Mouse (Mus musculus) MEL (cell line): ENCODE data around the gene Kif5a. TPM values are rescaled to one million over a fixed set of nuclear protein-coding genes. Genes with fewer than 3 reads are reported as not detected.
A peak's percentile ranks its signal among the peaks of the same experiment; 100 is the strongest.

Experiments
- DNase-seq: peaks from one replicate; pipeline ENCODE4 v3.0.0; 2011; ENCODE audit warnings: low read depth, low spot score
- H3K27ac ChIP-seq: 2 replicates; pipeline ENCODE4 v1.5.1; 2012; ENCODE audit warnings: low read depth, mild to moderate bottlenecking, control low read depth, low read length, moderate library complexity; ENCODE audit not compliant: control insufficient read depth
- H3K27me3 ChIP-seq, 2 experiments: fragments of 150-350 bp in 1 of 2; sonication (generic) in 1 of 2; 2 replicates each; pipeline ENCODE4 v1.6.1; 2012; ENCODE audit warnings: low read length in 2 of 2, mild to moderate bottlenecking in 2 of 2, improper control_type of control experiment in 1 of 2, moderate library complexity in 1 of 2; ENCODE audit not compliant: insufficient read depth in 2 of 2, control insufficient read depth in 1 of 2
- H3K36me3 ChIP-seq, 2 experiments: 2 replicates each; pipeline ENCODE4 v1.6.1; 2012 to 2014; ENCODE audit warnings: low read length in 2 of 2, improper control_type of control experiment in 1 of 2, inconsistent platforms in 1 of 2, mild to moderate bottlenecking in 1 of 2; ENCODE audit not compliant: insufficient read depth in 2 of 2, control insufficient read depth in 1 of 2
- H3K4me1 ChIP-seq, 2 experiments: fragments of 150-350 bp in 1 of 2; sonication (generic) in 1 of 2; 2 replicates each; pipeline ENCODE4 v1.6.1; 2012; ENCODE audit warnings: low read length in 2 of 2, improper control_type of control experiment in 1 of 2, mild to moderate bottlenecking in 1 of 2; ENCODE audit not compliant: insufficient read depth in 2 of 2, control insufficient read depth in 1 of 2
- H3K4me3 ChIP-seq, 2 experiments: fragments of 150-350 bp in 1 of 2; sonication (generic) in 1 of 2; 2 replicates each; pipeline ENCODE4 v1.5.1; 2012; ENCODE audit warnings: low read depth in 2 of 2, low read length in 2 of 2, mild to moderate bottlenecking in 2 of 2, moderate library complexity in 2 of 2, control low read depth in 1 of 2, improper control_type of control experiment in 1 of 2; ENCODE audit not compliant: control insufficient read depth in 1 of 2, insufficient read depth in 1 of 2
- H3K79me2 ChIP-seq: 2 replicates; pipeline ENCODE4 v1.6.1; 2012; ENCODE audit warnings: mild to moderate bottlenecking, low read length, moderate library complexity; ENCODE audit not compliant: control insufficient read depth, poor library complexity, insufficient read depth
- H3K9ac ChIP-seq: 2 replicates; pipeline ENCODE4 v1.6.1; 2012; ENCODE audit warnings: low read depth, mild to moderate bottlenecking, control low read depth, low read length, moderate library complexity; ENCODE audit not compliant: control insufficient read depth, poor library complexity, severe bottlenecking
- H3K9me3 ChIP-seq: fragments of 150-350 bp; sonication (generic); replicated peaks from 2 replicates; pipeline ENCODE4 v1.6.1; 2012; ENCODE audit warnings: mild to moderate bottlenecking, low read length, improper control_type of control experiment, moderate library complexity; ENCODE audit not compliant: insufficient read depth
- BHLHE40 ChIP-seq: IDR thresholded peaks from 2 replicates; pipeline ENCODE4 v1.6.1; 2012; ENCODE audit warnings: low read depth, mild to moderate bottlenecking, inconsistent platforms, low read length, improper control_type of control experiment, borderline replicate concordance
- CHD1 ChIP-seq: IDR thresholded peaks from 2 replicates; pipeline ENCODE4 v1.6.1; 2012; ENCODE audit warnings: low read depth, mild to moderate bottlenecking, inconsistent platforms, low read length, improper control_type of control experiment
- CHD2 ChIP-seq: IDR thresholded peaks from 2 replicates; pipeline ENCODE4 v1.6.1; 2011; ENCODE audit warnings: low read length, improper control_type of control experiment
- E2F4 ChIP-seq: IDR thresholded peaks from 2 replicates; pipeline ENCODE4 v1.6.1; 2011; ENCODE audit warnings: low read depth, low read length, improper control_type of control experiment, borderline replicate concordance
- ELF1 ChIP-seq: IDR thresholded peaks from 2 replicates; pipeline ENCODE4 v1.6.1; 2014; ENCODE audit warnings: low read depth, mild to moderate bottlenecking, inconsistent platforms, low read length, improper control_type of control experiment, moderate library complexity
- EP300 ChIP-seq, 2 experiments: IDR thresholded peaks; 2 replicates each; pipeline ENCODE4 v1.6.1; 2011; ENCODE audit warnings: improper control_type of control experiment in 2 of 2, low read length in 2 of 2, low read depth in 1 of 2, mild to moderate bottlenecking in 1 of 2
- ETS1 ChIP-seq: IDR thresholded peaks from 2 replicates; pipeline ENCODE4 v1.6.1; 2012; ENCODE audit warnings: low read depth, mild to moderate bottlenecking, inconsistent platforms, low read length, improper control_type of control experiment, moderate library complexity
- GATA1 ChIP-seq: IDR thresholded peaks from 2 replicates; pipeline ENCODE4 v1.6.1; 2011; ENCODE audit warnings: low read depth, low read length, improper control_type of control experiment
- HCFC1 ChIP-seq: IDR thresholded peaks from 2 replicates; pipeline ENCODE4 v1.6.1; 2012; ENCODE audit warnings: low read depth, mild to moderate bottlenecking, inconsistent platforms, low read length, improper control_type of control experiment, moderate library complexity
- JUND ChIP-seq: IDR thresholded peaks from 2 replicates; pipeline ENCODE4 v1.6.1; 2011; ENCODE audit warnings: low read depth, mild to moderate bottlenecking, improper control_type of control experiment, low read length
- KAT2A ChIP-seq: conservative IDR thresholded peaks from 2 replicates; pipeline ENCODE4 v1.6.1; 2012; ENCODE audit warnings: low read depth, low read length, improper control_type of control experiment, inconsistent platforms
- MAFK ChIP-seq: IDR thresholded peaks from 2 replicates; pipeline ENCODE4 v1.6.1; 2011; ENCODE audit warnings: low read depth, mild to moderate bottlenecking, low read length, improper control_type of control experiment, borderline replicate concordance
- MEF2A ChIP-seq: IDR thresholded peaks from 2 replicates; pipeline ENCODE4 v1.6.1; 2014; ENCODE audit warnings: low read depth, mild to moderate bottlenecking, inconsistent platforms, low read length, improper control_type of control experiment; ENCODE audit not compliant: poor library complexity, insufficient replicate concordance, severe bottlenecking; ENCODE audit errors: extremely low read depth
- MYB ChIP-seq: IDR thresholded peaks from 2 replicates; pipeline ENCODE4 v1.6.1; 2011; ENCODE audit warnings: mild to moderate bottlenecking, low read depth, low read length, improper control_type of control experiment
- NRF1 ChIP-seq: IDR thresholded peaks from 2 replicates; pipeline ENCODE4 v1.6.1; 2014; ENCODE audit warnings: low read depth, mild to moderate bottlenecking, inconsistent platforms, low read length, improper control_type of control experiment, moderate library complexity; ENCODE audit not compliant: poor library complexity, insufficient read depth, severe bottlenecking
- POLR2A ChIP-seq, 2 experiments: IDR thresholded peaks; 2 replicates each; pipeline ENCODE4 v1.6.1; 2011 to 2012; ENCODE audit warnings: low read length in 2 of 2, mild to moderate bottlenecking in 2 of 2, control low read depth in 1 of 2, improper control_type of control experiment in 1 of 2, low read depth in 1 of 2, moderate library complexity in 1 of 2; ENCODE audit not compliant: control insufficient read depth in 1 of 2, insufficient read depth in 1 of 2, poor library complexity in 1 of 2
- POLR2AphosphoS2 ChIP-seq: IDR thresholded peaks from 2 replicates; pipeline ENCODE4 v1.6.1; 2011; ENCODE audit warnings: low read length, improper control_type of control experiment
- POLR2AphosphoS5 ChIP-seq: IDR thresholded peaks from 2 replicates; pipeline ENCODE4 v1.6.1; 2012; ENCODE audit warnings: low read depth, borderline replicate concordance, mild to moderate bottlenecking, inconsistent platforms, low read length, moderate library complexity, mixed read lengths
- RAD21 ChIP-seq: IDR thresholded peaks from 2 replicates; pipeline ENCODE4 v1.6.1; 2011; ENCODE audit warnings: mild to moderate bottlenecking, low read depth, low read length, improper control_type of control experiment
- RCOR1 ChIP-seq: IDR thresholded peaks from 2 replicates; pipeline ENCODE4 v1.6.1; 2012; ENCODE audit warnings: low read depth, mild to moderate bottlenecking, inconsistent platforms, low read length, improper control_type of control experiment
- SMC3 ChIP-seq: IDR thresholded peaks from 2 replicates; pipeline ENCODE4 v1.6.1; 2011; ENCODE audit warnings: low read depth, low read length, improper control_type of control experiment
- TBP ChIP-seq: IDR thresholded peaks from 2 replicates; pipeline ENCODE4 v1.8.0; 2011; ENCODE audit warnings: low read depth, low read length, improper control_type of control experiment
- TCF12 ChIP-seq: IDR thresholded peaks from 2 replicates; pipeline ENCODE4 v1.6.1; 2014; ENCODE audit warnings: low read depth, mild to moderate bottlenecking, inconsistent platforms, low read length, improper control_type of control experiment, moderate library complexity
- UBTF ChIP-seq: IDR thresholded peaks from 2 replicates; pipeline ENCODE4 v1.6.1; 2012; ENCODE audit warnings: low read depth, mild to moderate bottlenecking, inconsistent platforms, low read length, improper control_type of control experiment, moderate library complexity, borderline replicate concordance; ENCODE audit not compliant: insufficient read depth
- USF1 ChIP-seq: IDR thresholded peaks from 2 replicates; pipeline ENCODE4 v1.6.1; 2014; ENCODE audit warnings: low read depth, mild to moderate bottlenecking, inconsistent platforms, low read length, improper control_type of control experiment, moderate library complexity
- ZC3H11A ChIP-seq: IDR thresholded peaks from 2 replicates; pipeline ENCODE4 v1.6.1; 2012; ENCODE audit warnings: low read depth, mild to moderate bottlenecking, inconsistent platforms, low read length, improper control_type of control experiment
- ZKSCAN1 ChIP-seq: IDR thresholded peaks from 2 replicates; pipeline ENCODE4 v1.6.1; 2012; ENCODE audit warnings: low read depth, mild to moderate bottlenecking, inconsistent platforms, low read length, improper control_type of control experiment, moderate library complexity
- ZMIZ1 ChIP-seq: IDR thresholded peaks from 2 replicates; pipeline ENCODE4 v1.6.1; 2012; ENCODE audit warnings: low read depth, mild to moderate bottlenecking, inconsistent platforms, low read length, improper control_type of control experiment, moderate library complexity
- polyA plus RNA-seq, 2 experiments: library from polyadenylated mRNA; stranded (reverse) in 1 of 2; unstranded in 1 of 2; fragments of >175 nt in 1 of 2; fragments of >200 nt in 1 of 2; gene quantifications; 2 replicates each; pipeline versions ENCODE4 v1.2.1 to v1.2.4; 2012; ENCODE audit warnings: low replicate concordance in 2 of 2, low read depth in 1 of 2; ENCODE audit not compliant: insufficient read length in 2 of 2, insufficient read depth in 1 of 2, missing spikeins in 1 of 2
- total RNA-seq: library from RNA; depleted of rRNA; stranded (reverse); fragments of 300-350 nt; gene quantifications from 2 replicates; pipeline ENCODE4 v1.2.3, GENCODE M21; 2012

The Kif5a gene
- total and polyA plus RNA-seq, 3 experiments: 0.42 to 1.3 TPM; not detected in 1

DNA sequence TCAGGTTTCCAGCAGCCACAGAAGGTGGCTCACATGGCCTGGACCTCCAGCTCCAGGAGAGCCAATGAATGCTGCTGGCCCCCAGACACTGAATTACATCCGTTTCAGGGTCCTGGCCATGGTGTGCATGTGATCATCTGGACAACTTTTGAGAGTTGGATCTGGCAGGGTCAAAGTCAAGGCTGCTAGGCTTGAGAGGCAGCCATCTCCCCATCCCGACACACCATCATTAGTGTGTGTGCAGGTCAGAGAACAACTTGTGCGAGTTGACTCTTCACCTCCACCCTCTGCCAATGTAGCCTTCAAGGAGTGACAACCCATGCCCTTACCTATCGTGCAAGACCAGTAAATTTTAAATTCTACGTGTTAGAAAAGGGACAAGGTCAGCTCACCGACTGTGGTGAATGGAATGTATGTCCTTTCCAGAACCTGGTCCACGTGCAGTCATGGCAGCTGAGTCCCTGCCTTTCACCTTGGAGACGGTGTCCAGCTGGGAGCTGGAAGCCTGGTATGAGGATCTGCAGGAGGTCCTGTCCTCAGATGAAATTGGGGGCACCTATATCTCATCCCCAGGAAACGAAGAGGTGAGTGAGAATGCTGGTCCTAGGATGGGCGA is 31.9 kb upstream of the Kif5a start:
- peaks cover 16 to 18% of the 10 kb centered on the region in 2 experiments for H3K36me3 ChIP-seq
- no peak overlapping the region for H3K9ac ChIP-seq
- TF ChIP-seq SMC3 (peak; percentile 13; the same call in 1 of the 2 replicates), POLR2A (IDR thresholded peaks at IDR 0.05; ENCODE audit: control insufficient read depth in 1 of 2, insufficient read depth in 1 of 2, low read depth in 1 of 2, low read length in 2 of 2, poor library complexity in 1 of 2) (peak in 1 of 2 experiments; percentile 55; a peak in 2 of 4 replicates), EP300 (IDR thresholded peaks at IDR 0.05; ENCODE audit: low read depth in 1 of 2, low read length in 2 of 2) (no peak), GATA1 (no peak), HCFC1 (no peak), POLR2AphosphoS2 (peak; percentile 71), ZMIZ1 (peak; percentile 17; the same call in 1 of the 2 replicates)
- peaks cover 0 to 16% of the 10 kb centered on the region in 2 experiments; a peak in 2 of 4 replicates for H3K4me1 ChIP-seq
- no peak for DNase-seq
- peak overlapping the region; percentile 49 for H3K27ac ChIP-seq
- peaks cover 32% of the 10 kb centered on the region for H3K79me2 ChIP-seq
- H3K9me3 ChIP-seq: no peaks in the 10 kb centered on the region
- no peaks in the 10 kb centered on the region for H3K27me3 ChIP-seq
- no peak overlapping the region for H3K4me3 ChIP-seq

DNA sequence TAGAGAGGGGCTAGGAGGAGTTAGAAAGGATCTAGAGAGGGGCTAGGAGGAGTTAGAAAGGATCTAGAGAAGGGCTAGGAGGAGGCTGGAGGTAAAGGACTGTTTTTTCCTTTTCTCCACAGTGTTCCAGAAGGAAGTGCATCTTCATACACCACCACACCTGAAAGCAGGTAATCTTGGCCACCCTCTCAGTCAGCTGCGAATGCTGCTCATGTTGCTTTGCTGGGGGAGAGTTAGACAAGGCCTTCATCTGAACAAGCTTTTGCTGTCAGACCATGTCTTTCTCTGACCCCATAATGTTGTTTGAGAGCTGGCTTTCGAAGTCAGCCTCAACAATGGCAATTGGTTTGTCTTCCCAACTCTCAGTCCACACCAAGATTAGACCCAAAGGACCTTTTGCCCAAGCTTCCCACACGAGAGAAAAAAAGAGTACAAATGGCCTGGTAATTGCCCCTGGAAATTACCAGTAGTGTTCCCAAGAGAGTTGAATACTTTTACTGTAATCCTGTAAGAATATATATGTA is 30.5 kb upstream of the Kif5a start:
- peaks cover 18% of the 10 kb centered on the region in 2 experiments for H3K36me3 ChIP-seq
- no peaks in the 10 kb centered on the region for H3K27me3 ChIP-seq
- DNase-seq: no peak
- no peaks in the 10 kb centered on the region for H3K9me3 ChIP-seq
- H3K27ac ChIP-seq: peak overlapping the region; percentile 97
- H3K79me2 ChIP-seq: peaks cover 37% of the 10 kb centered on the region
- H3K4me1 ChIP-seq: peaks cover 0 to 20% of the 10 kb centered on the region in 2 experiments; a peak in 2 of 4 replicates
- peak overlapping the region; percentile 10 to 30; a peak in 2 of 4 replicates for H3K4me3 ChIP-seq
- H3K9ac ChIP-seq: peak overlapping the region; percentile 92
- TF ChIP-seq UBTF (no peak), JUND (no peak), USF1 (no peak), EP300 (IDR thresholded peaks at IDR 0.05; ENCODE audit: low read depth in 1 of 2, low read length in 2 of 2) (no peak), E2F4 (no peak), TBP (no peak), MEF2A (no peak), SMC3 (no peak; the same call in 1 of the 2 replicates), RCOR1 (no peak), ETS1 (no peak), ZKSCAN1 (no peak), ELF1 (no peak), RAD21 (no peak), MYB (0 out of 2 replicates have a peak, but pooled peaks have one; percentile 30), KAT2A (no peak), POLR2AphosphoS2 (peak; percentile 46), CHD2 (no peak), NRF1 (no peak), CHD1 (peak; percentile 44; the same call in 1 of the 2 replicates), ZMIZ1 (peak; percentile 87; the same call in 1 of the 2 replicates), MAFK (no peak), TCF12 (no peak), POLR2AphosphoS5 (no peak), HCFC1 (no peak), GATA1 (no peak), BHLHE40 (0 out of 2 replicates have a peak, but pooled peaks have one; percentile 10), ZC3H11A (no peak)
